Mouse (Mus musculus): ENCODE results near the gene Gm20388.

The Gm20388 gene

DNA sequence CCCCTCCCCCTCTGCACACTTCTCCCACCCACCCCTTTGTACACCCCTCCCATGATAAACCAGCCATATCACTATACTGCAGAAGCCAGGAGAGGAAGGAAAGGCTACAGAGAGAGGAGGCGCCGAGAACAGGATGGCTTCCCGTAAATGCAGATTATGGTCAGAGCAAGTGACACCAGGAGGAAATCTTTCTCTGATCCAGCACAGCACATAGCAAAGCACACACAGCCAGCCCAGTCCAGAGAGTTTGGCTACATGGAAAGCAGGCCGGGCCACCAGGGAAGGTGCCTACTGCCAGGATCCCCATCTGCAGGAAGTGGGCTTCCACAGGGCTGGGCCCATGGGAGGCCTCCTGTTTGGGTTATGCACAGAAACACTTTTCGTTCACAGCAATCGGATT is 4383.8 kb downstream of the Gm20388 start:
- DNase-seq (ENCODE audit: low spot score in 2 of 2), result no peak

DNA sequence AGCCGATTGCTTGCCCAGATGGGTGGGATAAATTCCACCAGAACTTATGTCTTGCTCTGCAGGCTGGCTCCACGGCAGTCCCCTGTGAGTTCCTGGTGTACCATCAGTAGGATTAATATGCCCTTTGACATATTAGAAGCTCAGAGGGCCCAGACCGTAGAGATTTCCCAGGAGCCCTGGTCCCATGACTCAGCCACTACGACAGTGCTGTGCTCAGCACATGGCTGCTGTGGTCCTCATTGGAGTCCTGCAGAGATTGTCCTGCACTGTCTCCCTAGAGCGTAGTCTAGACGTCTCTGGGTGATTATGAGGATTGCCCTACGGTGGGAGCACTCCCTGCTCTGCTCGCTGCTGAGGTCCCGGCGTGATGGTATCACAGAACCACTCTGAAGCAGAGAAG is 4384.3 kb downstream of the Gm20388 start:
- DNase-seq (ENCODE audit: low spot score in 2 of 2), result no peak

DNA sequence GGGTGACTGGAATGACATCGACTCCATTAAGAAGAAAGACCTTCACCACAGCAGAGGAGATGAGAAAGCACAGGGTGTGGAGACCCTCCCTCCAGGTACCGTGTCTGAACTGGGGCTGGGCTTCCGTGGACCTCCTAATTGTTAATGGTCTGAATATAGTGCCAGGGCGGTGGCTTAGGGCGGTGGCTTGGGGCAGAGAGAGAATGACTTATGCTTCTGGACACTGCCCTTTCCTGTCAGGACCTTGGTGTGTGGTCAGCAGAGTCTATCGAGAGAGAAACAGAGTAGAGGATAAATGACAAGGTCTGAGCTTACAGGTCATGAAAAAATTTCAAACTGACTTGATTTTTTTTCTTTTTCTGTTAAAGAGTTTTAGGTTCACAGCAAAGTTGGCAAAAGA is 4384.7 kb downstream of the Gm20388 start:
- no peak for DNase-seq (ENCODE audit: low spot score in 2 of 2)

DNA sequence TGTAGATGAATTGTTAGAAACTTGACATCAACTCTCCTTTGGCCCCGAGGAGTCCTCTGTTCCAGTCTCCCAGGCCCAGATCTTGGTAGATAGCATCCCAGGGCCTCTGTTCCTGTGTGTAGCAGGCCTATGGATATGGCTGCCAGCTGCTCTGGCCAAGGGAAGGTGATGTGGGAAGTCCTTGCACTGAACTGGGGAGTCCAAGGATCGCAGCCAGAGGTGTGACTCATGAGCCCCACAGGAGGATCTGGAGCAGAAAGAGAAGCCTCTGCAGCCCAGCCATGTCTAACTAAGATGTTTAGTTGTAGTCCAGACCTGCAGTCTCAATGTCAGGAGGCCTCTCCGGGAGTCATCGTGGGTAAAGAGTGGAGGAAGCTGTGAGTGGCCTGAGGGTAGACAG is 4390.9 kb downstream of the Gm20388 start:
- no peak for DNase-seq (ENCODE audit: low spot score in 2 of 2)

DNA sequence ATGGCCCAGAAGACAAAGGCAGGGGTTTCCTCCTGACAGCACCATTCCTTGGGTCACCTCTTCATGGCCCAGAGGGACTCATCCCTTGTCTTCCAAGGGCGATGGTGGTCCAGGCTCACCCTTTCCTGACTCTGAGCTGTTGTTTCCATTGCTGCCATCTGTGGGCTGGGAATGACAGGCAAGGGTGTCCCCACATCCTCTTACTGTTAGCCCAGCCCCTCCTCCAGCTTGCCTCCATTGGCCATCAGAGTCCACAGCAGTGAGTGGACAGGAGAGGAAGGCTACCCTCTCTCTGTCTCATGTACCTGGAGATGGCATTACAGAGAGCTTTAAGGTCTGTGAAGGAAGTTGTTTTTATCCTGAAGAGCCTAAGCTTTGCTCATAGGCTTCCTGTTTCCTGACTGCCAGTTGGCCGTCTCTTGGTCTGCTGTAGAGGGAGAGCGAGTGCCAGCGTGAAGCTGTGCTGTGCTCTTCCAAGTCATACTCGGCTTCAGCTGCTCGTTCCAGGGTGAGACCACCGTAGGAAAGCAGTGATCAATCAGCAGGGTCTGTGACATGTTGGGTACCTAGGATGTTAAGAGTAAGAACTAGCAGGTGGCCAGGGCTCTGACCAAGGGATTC is 4391.4 kb downstream of the Gm20388 start:
- DNase-seq (ENCODE audit: low spot score in 2 of 2), result no peak

DNA sequence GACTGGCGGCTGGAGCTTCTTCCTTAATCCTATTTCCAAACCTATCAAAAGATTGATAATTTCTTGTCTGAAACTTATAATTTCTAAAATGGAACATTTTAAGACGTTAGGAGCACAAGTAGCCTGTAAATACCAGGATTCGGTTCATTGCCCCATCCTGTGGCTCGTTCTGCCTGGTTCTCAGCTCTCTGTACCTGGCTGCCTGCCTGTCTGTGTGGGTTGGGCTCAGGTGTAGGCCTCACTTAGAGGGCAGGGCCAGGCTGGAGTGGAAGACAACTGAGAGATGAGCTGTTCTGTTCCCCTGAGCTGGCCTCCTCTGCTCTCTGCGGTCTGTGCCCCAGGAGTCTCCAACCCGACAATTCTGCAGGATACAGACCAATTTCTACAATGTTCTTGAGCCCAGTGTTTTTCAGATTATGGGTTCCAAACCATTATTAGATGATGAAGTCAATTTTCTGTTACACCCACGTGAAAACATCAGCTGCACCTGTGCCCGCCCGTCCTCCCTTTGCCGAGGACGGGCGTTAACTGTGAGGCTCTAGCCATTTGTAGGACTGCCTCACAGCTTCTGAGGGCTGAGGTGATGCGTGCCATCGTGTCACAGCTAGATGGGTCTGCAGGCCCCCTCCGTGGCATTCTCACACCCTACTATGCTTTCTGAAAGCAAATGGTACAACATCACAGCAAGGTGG is 4392.7 kb downstream of the Gm20388 start:
- DNase-seq (ENCODE audit: low spot score in 2 of 2), result no peak

DNA sequence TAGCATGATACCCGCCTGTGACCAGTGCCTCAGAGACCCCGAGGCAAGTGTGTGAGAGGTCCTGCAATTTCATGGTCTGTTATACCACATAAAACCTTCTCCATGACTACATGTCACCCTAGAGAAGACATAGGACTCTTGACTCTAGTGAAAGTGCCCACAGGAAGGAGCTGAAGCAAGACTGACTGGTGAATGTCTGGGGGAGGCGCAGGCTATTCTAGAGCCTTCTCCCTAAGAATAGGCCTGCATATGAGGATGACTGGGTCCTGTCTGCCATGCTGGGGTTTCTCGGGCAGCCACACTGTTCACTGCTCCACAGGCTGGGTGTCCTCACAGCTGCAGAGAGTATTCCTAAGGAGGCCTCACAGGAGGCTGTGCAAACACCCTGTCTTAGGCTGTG is 4393.5 kb downstream of the Gm20388 start:
- no peak for DNase-seq (ENCODE audit: low spot score in 2 of 2)

DNA sequence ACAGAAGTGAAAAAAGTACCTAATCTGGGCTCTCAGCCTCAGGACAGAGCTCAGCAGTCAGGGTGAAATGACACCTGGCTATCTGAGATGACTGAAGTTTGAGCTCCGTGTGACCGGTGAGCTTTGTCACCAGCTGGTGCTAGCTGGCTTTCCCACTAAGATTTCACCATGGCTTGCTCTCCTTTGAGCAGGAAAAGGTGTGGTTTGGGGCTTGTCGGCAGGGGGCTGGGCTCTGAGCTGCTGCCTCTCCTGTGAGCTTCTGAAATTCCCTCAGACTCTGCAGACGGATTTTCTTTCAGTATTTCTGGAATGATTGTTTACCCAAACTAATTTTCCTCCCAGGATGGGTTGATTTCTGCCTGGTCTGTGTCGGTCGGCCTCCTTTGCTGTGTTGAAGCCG is 4395.9 kb downstream of the Gm20388 start:
- no peak for DNase-seq (ENCODE audit: low spot score in 2 of 2)

DNA sequence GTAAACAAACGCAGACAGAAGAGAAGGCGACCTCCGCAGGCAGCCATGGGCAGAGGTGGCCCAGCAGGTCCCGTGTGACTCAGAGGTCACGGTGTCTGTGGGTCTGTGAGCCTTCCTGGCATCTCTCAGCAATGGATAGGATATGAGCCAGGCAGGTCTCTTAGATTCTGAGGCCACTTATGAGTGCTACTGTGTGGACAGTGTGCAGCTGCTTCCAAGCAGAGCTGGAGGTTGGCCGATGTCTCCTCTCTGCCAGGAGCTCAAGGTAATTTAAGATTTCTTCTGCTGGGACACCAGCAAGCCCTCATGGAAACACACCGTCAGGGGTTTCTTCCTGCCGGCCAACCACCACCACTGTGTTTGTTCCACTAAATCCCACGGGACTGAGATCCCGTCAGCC is 4397.1 kb downstream of the Gm20388 start:
- no peak for DNase-seq (ENCODE audit: low spot score in 2 of 2)

DNA sequence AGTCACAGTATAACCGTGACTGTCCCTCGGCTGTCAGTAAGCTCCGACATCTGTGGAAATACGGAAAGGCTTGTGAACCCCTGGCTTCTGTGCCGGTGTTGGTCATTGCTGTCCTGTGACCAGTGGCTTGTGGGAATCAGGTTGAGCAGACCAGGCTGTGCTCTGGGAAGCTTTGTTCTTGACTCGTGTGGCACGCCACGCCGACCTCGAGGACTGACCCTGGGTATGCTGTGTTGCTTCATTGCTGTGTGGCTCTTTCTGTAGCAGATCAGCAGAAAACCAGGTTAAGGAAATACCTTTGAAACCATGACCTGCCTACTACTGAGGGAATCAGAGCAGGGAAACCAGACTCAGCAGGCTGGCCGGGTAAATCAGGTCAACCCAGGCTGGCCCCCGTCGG is 4399.9 kb downstream of the Gm20388 start:
- DNase-seq (ENCODE audit: low spot score in 2 of 2), result no peak

DNA sequence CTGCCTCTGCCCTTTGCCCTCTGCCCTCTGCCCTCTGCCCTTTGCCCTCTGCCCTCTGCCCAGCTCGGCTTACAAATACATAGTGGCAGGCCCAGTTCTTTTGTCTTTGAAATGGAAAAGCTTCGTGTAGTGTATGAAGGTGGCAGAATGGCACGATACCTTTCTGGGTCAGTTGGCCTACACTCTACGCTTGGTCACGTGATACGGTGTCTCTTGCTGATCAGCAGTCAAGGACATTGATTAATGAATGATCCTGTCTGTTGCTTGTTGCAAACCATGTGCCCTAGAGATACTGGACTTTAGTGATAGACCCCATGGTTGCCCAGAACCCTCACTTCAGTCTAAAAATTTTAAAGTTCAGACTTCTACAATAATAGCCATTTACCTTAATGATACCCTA is 4400.5 kb downstream of the Gm20388 start:
- DNase-seq (ENCODE audit: low spot score in 2 of 2), result no peak

DNA sequence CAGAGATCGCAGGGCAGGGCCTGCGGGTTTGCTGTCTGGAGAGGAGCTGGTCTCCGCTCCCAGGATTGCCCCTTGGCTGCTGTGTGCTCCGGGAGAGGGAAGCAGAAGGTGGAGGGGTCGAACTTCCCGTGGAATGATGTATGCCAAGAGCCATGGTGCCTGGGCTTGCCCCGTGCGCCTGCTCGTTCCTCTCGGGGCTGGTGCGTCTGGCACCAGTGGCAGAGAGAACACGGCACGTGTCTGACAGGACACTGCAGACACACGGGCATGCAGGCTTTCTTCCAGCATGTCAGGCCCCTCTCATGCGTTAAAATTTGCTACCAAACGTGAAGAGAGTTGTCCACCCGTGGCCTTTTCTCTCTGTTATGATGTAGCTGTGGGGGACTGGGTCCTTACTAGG is 4401.1 kb downstream of the Gm20388 start:
- DNase-seq (ENCODE audit: low spot score in 2 of 2), result no peak

DNA sequence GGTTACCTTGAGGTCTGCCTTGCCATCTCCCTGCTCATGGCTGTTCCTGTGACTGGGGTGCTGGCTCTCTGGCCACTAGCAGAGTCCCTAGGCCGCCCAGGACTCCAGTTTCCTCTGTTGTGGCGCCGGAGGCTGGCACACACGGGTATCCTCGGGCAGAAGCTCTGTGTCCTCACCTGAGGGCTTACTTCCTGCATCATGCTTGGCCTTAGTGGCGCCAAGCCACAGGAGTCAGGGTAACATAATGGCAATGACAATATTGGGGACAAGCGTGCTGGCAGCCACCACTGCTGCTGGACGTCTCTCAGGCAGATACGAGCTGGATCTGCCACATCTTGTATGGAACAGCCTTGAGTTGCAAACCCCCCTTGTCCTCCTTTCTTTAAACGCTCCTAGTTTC is 4401.6 kb downstream of the Gm20388 start:
- DNase-seq (ENCODE audit: low spot score in 2 of 2), result no peak

DNA sequence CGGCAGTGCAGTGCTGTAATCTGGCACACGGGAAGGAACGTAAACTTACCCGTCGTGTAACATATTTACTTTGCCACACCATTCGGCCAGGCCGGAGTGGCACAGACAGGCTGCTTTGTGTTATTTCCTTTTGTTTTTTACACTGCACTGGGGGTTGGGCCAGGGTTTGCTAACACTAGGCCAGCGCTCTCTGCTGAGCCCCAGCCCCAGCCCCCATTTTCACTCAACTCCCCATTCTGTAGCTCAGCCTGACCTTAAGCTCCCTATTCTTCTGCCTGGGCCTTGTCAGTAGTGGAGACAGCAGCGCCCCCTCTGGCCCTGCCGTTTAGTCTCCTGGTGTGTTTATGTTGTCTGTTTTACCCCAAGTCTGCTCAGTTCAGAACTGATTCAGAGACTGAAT is 4404.2 kb downstream of the Gm20388 start:
- DNase-seq (ENCODE audit: low spot score in 2 of 2), result no peak

DNA sequence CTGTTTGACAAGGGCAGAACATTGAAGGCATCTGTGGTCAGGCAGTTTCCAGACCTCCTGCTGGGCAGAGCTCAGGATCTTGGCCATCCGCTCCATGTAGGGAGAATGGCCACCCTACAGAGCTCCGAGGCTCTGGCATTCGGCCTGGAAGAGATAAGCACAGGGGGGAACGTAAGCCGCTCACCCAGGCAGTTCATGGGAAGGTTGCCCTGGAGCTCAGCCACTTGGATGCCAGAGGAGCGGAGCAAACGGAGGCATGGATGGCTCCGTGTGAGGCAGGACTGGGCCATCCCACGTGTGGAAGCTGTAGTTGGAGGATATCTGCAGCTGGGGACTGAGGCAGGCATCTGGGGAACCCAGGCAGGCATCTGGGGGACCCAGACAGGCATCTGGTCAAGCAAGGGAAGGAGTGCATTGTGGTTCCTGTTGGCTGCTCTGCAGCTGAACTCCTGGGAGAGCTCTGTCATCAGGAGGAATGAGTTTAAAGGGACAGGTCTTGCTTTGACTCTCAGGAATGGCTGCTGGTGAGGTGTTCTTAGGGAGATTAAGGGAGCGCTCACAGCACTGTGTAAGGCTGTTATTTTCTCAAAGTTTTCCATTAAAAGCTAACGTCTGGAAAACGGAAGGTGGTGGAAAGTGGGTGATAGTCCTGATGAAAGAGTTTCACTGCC is 4406.0 kb downstream of the Gm20388 start:
- DNase-seq (ENCODE audit: low spot score in 2 of 2), result no peak

DNA sequence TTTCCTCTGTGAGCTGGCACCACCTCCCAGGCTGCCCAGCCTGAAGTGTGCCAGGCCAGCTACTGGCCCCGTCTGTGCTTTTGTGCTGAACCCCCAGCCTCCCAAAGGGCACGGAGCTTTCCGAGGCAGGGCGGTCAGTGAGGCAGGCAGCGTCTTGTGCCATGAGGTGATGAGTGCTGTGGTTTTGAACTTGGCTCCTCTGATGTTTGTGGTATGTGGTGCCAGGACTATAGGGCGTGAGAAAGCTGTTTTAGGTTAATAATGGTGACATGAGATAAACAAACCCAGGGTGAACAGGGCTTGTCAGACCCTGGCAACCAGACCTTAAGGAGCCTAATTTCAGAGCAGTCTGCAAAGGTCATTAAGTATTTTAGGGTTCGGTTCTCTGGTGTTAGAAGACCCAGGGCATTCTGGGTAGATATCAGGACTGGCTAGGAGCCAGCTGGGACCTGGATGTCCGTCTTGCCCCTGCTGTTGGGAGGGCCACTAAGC is 4406.6 kb downstream of the Gm20388 start:
- DNase-seq (ENCODE audit: low spot score in 2 of 2), result no peak

DNA sequence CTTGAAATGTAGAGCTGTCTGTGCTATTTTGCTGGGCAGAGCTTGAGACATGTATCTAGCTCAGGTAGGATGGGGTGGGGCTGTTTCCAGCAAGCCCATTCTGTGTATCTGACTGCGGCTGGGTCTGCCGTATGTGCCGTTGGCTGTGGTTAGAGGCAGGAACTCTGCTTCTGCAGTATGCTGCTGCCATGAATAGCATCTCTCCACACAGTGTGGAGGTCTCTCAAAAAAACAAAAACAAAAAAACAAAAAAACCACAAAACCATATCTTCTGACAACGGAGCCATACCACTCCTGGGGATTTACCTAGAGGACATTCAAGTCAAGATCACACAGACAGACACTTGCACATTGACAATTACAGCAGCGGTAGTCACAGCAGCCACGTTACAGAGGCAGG is 4407.2 kb downstream of the Gm20388 start:
- no peak for DNase-seq (ENCODE audit: low spot score in 2 of 2)

DNA sequence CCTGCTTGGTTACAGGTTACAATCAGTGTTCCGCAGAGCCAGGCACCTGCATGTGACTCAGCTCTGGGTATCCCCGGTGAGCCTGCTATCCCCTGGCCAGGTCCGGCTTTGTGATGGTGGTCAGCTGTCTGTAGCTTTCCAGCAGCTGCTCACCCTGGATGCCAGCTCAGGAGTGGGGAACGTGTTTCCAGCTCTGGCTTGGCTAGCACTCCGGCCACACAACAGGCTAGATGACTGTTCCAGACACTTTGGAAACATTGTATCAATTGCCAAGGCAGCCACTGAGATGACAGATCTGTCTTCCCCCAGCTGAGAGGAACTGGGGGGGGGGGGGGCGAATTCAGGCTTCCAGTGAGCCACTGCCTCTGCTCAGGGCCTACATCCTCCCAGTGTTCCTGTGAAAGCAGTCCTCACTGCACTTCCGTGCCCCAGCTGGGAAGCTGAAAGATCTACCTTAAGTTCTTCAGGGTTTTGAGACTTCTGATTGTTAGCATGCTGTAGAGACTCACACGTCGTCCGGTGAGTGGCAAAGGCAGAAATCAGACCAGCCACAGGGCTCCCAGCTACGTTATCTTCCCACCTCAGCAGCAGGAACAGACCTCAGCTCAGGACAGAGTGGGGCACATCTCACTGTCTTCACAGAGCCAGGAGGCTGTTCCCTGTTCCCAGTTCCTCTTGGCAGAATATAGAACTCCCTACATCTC is 4408.1 kb downstream of the Gm20388 start:
- DNase-seq (ENCODE audit: low spot score in 2 of 2), result no peak

DNA sequence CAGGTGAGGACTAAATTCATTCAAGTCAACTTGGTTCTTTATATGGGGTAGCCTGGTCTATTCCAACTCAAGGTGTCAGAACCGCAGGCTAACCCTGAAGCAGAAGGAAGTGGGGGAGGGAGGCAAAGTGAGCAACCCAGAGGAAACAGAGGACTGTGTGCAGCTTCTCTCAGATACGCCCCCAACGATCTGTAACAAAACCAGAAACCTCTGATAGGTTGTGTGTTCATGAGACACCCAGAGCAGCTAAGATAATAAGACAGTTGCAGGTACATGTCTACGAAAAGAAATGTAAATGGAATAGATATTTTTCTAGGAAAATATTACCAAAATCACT is 4408.6 kb downstream of the Gm20388 start:
- DNase-seq (ENCODE audit: low spot score in 2 of 2), result no peak

DNA sequence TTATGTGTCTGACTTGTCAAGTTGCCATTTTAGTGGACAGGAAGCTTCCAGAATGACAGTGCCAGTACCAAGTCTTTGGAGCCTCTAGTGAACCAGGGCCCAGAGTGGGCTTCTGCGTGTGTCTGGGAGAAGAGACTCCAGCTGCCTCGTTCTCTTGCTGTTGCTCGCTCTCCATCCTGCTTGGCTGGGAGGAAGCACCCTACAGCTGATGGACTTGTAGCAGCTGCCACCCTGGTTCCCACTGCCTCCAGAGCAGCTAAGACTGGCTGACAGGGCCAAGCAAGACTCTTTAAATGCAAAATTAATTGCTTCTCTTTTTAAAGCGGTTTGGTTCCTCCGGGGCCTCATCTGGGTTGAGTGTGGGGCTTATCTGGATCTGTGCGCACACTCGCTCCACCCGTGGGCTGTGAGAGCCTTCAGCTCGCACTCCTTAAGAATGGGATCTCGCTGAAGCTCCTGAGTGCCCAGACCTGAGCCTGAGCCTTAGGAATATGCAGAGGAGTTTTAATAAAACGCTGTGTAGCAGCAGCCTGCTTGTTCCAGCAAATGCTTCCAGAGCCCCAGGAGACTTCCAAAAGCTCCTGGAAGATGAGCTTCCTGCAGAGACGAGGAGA is 4410.7 kb downstream of the Gm20388 start:
- no peak for DNase-seq (ENCODE audit: low spot score in 2 of 2)

DNA sequence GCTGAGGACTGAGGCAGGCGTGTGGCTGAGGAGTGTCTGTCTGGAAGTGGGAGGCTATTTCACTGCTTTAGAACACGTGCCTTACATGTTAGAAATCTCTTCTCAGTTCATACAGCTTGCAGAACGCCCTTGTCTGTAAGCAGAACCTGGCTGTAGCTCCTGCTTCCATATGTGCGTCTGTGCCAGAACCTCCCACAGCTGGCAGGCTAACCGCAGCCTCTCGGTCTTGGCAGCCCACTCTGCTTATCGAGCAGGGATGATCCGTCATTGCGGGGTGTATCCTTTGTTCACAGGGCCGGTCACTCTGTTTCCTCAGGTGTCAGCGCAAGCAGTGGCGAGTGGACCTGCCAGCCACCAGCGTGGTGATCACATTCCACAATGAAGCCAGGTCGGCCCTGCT is 4412.7 kb downstream of the Gm20388 start:
- peak; percentile 46 to 60 for DNase-seq (ENCODE audit: low spot score in 2 of 2)

DNA sequence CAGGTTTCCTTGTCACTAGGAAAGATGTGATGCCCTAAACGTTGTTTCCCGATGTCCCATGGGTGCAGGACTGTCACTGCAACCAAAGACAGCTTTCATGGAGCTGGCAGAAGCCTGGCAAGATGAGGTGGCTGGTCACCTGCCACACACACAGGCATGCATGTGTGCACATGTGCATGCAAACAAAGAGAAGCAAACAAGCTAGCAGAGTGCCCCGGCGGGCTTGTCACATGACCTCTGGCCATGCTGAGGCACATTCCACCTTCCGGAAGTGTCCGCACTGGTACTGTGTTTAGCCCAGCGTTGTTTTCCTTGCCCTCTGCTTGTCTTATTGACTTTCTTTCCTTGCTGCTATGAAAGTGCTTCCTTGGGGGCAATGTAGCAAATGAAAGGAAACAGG is 4417.6 kb downstream of the Gm20388 start:
- no peak for DNase-seq (ENCODE audit: low spot score in 2 of 2)

All from right cerebral cortex, postnatal 36 days (tissue).